Mouse (Mus musculus): Measurements from ENCODE around the gene Gm42791. TPM values are rescaled to one million over a fixed set of nuclear protein-coding genes. Genes with fewer than 3 reads are reported as not detected.

The Gm42791 gene
- total and polyA plus RNA-seq, 2 experiments from 2014 or later = 5.7 TPM; not detected in 1

DNA sequence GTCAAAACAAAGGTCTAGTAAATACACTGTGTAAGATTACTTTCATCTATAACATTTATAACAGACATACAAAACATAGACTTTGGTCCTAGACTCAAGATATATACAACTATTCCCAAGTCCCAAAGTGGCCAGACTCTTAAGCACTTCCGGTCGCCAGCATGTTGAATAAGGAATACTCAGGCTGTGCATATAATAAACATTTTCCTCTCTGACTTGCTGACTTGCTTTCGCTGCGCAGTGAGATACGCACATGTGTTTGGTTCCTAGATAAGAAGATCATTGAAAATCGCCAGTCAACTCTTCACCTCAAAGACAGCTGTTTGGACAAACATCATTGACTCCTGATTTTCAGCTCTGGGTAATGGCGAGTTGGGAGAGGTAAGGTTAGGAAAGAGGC lies 127.8 kb downstream of the Gm42791 start:
- Histone ChIP-seq H3K27ac (ENCODE audit: low read depth, low read length) (no peak overlapping the region), H3K4me2 (ENCODE audit: low read depth) (no peak overlapping the region), H3K4me1 (ENCODE audit: insufficient read depth) (peaks cover 6% of the 10 kb centered on the region; the same call in 1 of the 2 replicates), H3K36me3 (ENCODE audit: insufficient read depth) (0 out of 2 replicates have a peak, but pooled peaks cover 2% of the 10 kb centered on the region), H3K9ac (no peak overlapping the region), H3K9me3 (ENCODE audit: low read length) (no peaks in the 10 kb centered on the region), H3K4me3 (ENCODE audit: low read depth, low read length) (no peak overlapping the region), H3K27me3 (ENCODE audit: insufficient read depth, low read length) (no peaks in the 10 kb centered on the region)
- no peak for TF ChIP-seq CTCF (IDR thresholded peaks at IDR 0.05; ENCODE audit: low read depth)
- DNase-seq (no peak), ATAC-seq (no peak)
- WGBS = 87% methylated on average over 7 of the region's 7 CpGs

DNA sequence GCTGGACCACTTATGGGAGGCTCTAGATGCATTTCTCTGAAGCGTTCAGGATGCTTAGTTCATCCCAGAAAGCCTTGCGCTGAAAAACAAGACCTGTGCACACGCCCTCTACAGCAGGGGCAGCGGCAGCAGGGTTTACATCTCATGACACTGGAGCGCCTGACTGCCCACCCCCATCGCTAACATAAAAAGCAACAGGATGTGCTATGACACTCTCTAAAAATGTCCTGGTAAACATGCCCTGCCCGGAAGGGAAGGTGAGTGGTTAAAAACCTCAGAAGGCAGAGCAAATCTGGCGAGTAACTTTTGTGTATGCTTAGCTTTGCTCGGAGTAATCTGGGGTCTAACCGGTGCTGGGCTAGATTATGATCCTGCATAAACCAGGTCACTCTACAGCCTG lies 128.4 kb downstream of the Gm42791 start:
- Histone ChIP-seq H3K4me2 (ENCODE audit: low read depth) (no peak overlapping the region), H3K4me1 (ENCODE audit: insufficient read depth) (peaks cover 6% of the 10 kb centered on the region; the same call in 1 of the 2 replicates), H3K4me3 (ENCODE audit: low read depth, low read length) (no peak overlapping the region), H3K9ac (no peak overlapping the region), H3K27me3 (ENCODE audit: insufficient read depth, low read length) (no peaks in the 10 kb centered on the region), H3K36me3 (ENCODE audit: insufficient read depth) (no peaks in the 10 kb centered on the region), H3K9me3 (ENCODE audit: low read length) (no peaks in the 10 kb centered on the region), H3K27ac (ENCODE audit: low read depth, low read length) (no peak overlapping the region)
- DNase-seq (no peak), ATAC-seq (no peak)
- WGBS = 88% methylated on average over 10 of the region's 10 CpGs
- no peak for TF ChIP-seq CTCF (IDR thresholded peaks at IDR 0.05; ENCODE audit: low read depth)

DNA sequence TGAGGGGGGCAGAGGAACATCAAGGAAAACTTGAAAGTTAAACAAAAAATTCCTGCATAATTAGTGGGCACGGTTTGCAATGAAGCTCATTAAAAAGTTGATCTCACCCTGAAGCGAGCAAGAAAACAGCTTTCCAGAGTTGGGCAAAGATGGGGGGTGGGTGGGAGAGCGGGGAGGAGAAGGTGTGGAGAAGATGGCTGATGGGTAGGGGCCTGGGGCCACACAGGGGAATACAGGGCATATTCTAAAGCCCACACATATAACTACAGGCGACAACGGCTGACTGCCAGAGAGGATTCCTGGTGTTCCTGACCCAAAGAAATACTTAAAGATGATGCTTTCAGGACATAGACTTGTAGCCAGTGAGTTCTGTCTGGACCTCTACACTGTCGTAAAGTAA lies 131.5 kb downstream of the Gm42791 start:
- Histone ChIP-seq H3K4me3 (ENCODE audit: low read depth, low read length) (no peak overlapping the region), H3K4me1 (ENCODE audit: insufficient read depth) (peaks cover 6% of the 10 kb centered on the region; the same call in 1 of the 2 replicates), H3K9me3 (ENCODE audit: low read length) (no peaks in the 10 kb centered on the region), H3K27ac (ENCODE audit: low read depth, low read length) (no peak overlapping the region), H3K27me3 (ENCODE audit: insufficient read depth, low read length) (no peaks in the 10 kb centered on the region), H3K4me2 (ENCODE audit: low read depth) (no peak overlapping the region), H3K9ac (no peak overlapping the region), H3K36me3 (ENCODE audit: insufficient read depth) (no peaks in the 10 kb centered on the region)
- TF ChIP-seq CTCF (IDR thresholded peaks at IDR 0.05; ENCODE audit: low read depth) = no peak
- DNase-seq (no peak), ATAC-seq (no peak)
- WGBS = 29% methylated on average over 6 of the region's 6 CpGs

DNA sequence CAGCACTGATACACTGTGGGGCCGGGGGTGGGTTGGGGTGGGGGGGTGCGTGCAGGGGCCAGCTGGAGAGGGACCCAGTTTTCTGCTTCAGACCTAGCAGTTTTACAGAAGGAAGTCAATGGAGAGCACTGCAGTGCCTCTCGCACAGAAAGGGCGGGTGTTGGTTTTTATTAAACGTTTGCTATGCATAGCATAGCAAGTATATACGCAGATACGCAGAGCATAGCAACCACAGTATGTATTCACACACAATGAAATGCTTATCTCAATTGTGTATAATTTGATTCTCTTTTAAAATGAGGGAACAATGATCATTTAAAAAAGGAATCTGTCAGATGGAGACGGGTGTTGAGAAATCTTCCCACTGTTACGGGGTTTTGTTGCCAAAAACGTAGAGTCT lies 132.1 kb downstream of the Gm42791 start:
- H3K9ac ChIP-seq = no peak overlapping the region
- H3K4me2 ChIP-seq (ENCODE audit: low read depth) = peak overlapping the region; percentile 26
- DNase-seq (peak; percentile 46), ATAC-seq (peak; percentile 78)
- 0 out of 2 replicates have a peak overlapping the region, but pooled peaks have one; percentile 21 for H3K27ac ChIP-seq (ENCODE audit: low read depth, low read length)
- peaks cover 6% of the 10 kb centered on the region; the same call in 1 of the 2 replicates for H3K4me1 ChIP-seq (ENCODE audit: insufficient read depth)
- no peaks in the 10 kb centered on the region for H3K9me3 ChIP-seq (ENCODE audit: low read length)
- H3K36me3 ChIP-seq (ENCODE audit: insufficient read depth) = no peaks in the 10 kb centered on the region
- no peaks in the 10 kb centered on the region for H3K27me3 ChIP-seq (ENCODE audit: insufficient read depth, low read length)
- 29% methylated on average over 10 of the region's 10 CpGs for WGBS
- no peak overlapping the region for H3K4me3 ChIP-seq (ENCODE audit: low read depth, low read length)
- no peak for TF ChIP-seq CTCF (IDR thresholded peaks at IDR 0.05; ENCODE audit: low read depth)

DNA sequence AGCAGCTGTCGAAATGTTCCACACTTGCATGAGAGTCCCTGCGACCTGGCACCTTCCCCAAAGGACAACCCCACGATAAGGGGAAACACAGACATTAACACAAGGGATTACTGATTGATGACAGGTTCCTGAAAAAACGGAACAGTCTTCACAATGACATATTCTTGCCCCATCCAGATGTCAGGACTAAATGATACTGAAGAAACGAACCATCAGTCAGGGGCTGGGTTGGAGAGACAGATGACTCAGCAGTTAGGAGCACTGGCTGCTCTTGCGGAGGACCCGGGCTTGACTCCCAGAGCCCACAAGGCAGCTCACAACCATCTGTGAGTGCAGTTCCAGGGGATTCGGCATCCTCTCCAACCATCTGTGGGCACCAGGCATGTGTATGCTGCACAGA lies 132.8 kb downstream of the Gm42791 start:
- WGBS = 57% methylated on average over 8 of the region's 8 CpGs
- Histone ChIP-seq H3K9me3 (ENCODE audit: low read length) (no peaks in the 10 kb centered on the region), H3K27ac (ENCODE audit: low read depth, low read length) (no peak overlapping the region), H3K4me1 (ENCODE audit: insufficient read depth) (peaks cover 6% of the 10 kb centered on the region; the same call in 1 of the 2 replicates), H3K36me3 (ENCODE audit: insufficient read depth) (no peaks in the 10 kb centered on the region), H3K27me3 (ENCODE audit: insufficient read depth, low read length) (no peaks in the 10 kb centered on the region), H3K9ac (no peak overlapping the region), H3K4me3 (ENCODE audit: low read depth, low read length) (no peak overlapping the region), H3K4me2 (ENCODE audit: low read depth) (no peak overlapping the region)
- ATAC-seq (peak; percentile 18; the same call in 1 of the 2 replicates), DNase-seq (no peak)
- no peak for TF ChIP-seq CTCF (IDR thresholded peaks at IDR 0.05; ENCODE audit: low read depth)

DNA sequence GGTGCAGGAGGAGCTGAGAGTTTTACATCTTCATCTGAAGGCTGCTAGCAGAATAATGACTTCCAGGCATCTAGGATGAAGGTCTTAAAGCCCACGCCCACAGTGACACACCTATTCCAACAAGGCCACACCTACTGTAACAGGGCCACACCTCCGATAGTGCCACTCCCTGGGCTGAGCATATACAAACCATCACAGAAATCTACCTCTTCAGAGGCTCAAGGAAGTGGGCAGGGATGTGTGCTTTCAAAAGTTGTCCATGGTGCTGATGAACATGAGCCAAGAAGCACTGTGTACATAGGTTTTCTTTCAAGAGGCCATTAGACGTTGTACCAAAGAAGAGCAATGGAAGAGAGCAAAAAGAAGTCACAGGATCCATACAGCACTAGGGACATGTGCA lies 137.4 kb downstream of the Gm42791 start:
- Histone ChIP-seq H3K27me3 (ENCODE audit: insufficient read depth, low read length) (no peaks in the 10 kb centered on the region), H3K27ac (ENCODE audit: low read depth, low read length) (no peak overlapping the region), H3K9me3 (ENCODE audit: low read length) (no peaks in the 10 kb centered on the region), H3K36me3 (ENCODE audit: insufficient read depth) (no peaks in the 10 kb centered on the region), H3K4me2 (ENCODE audit: low read depth) (no peak overlapping the region), H3K4me1 (ENCODE audit: insufficient read depth) (peaks cover 4% of the 10 kb centered on the region; the same call in 1 of the 2 replicates), H3K9ac (no peak overlapping the region), H3K4me3 (ENCODE audit: low read depth, low read length) (no peak overlapping the region)
- no peak for TF ChIP-seq CTCF (IDR thresholded peaks at IDR 0.05; ENCODE audit: low read depth)
- DNase-seq = no peak
- ATAC-seq = no peak
- WGBS = 91% methylated on average over 3 of the region's 3 CpGs

DNA sequence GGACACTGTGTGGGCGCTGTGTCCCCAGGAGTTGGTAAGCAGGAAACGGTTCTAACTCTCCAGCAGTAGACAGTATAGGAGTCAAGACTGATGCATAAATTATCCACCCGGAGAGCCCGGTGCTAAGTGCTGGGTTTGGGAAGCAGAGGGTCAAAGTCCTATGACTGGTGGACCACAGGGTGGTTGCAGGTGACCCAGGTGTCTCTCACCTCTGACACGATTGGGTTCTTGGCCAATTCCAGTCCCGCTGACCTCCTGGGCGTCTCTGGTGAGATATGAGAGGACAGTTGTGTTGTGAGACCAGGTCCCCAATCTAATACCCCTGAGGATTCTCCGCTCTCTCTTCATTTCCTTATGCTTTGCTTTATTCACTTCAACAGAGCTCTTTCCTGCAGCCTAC lies 139.9 kb downstream of the Gm42791 start:
- no peaks in the 10 kb centered on the region for H3K4me1 ChIP-seq (ENCODE audit: insufficient read depth)
- no peak overlapping the region for H3K4me3 ChIP-seq (ENCODE audit: low read depth, low read length)
- TF ChIP-seq CTCF (IDR thresholded peaks at IDR 0.05; ENCODE audit: low read depth) = no peak
- H3K9ac ChIP-seq = no peak overlapping the region
- H3K9me3 ChIP-seq (ENCODE audit: low read length) = no peaks in the 10 kb centered on the region
- no peaks in the 10 kb centered on the region for H3K27me3 ChIP-seq (ENCODE audit: insufficient read depth, low read length)
- DNase-seq = no peak
- 86% methylated on average over 8 of the region's 8 CpGs for WGBS
- H3K27ac ChIP-seq (ENCODE audit: low read depth, low read length) = no peak overlapping the region
- H3K36me3 ChIP-seq (ENCODE audit: insufficient read depth) = no peaks in the 10 kb centered on the region
- H3K4me2 ChIP-seq (ENCODE audit: low read depth) = no peak overlapping the region
- ATAC-seq = no peak

Measured in forebrain, postnatal 0 days (tissue).